Mouse (Mus musculus) thymus, adult 2 months (tissue): ENCODE measurements around the gene Cox7a2l.

Source experiments
- CTCF ChIP-seq: fragments of 200-500 bp; IDR thresholded peaks from 2 replicates; pipeline ENCODE4 v1.5.1; 2012; ENCODE audit warnings: mild to moderate bottlenecking, control low read depth, low read length, moderate library complexity, borderline replicate concordance; ENCODE audit not compliant: control insufficient read depth, poor library complexity, insufficient read depth; ENCODE audit errors: extremely low read depth
- POLR2A ChIP-seq: fragments of 200-500 bp; IDR thresholded peaks from 2 replicates; pipeline ENCODE4 v1.6.1; 2012; ENCODE audit warnings: mild to moderate bottlenecking, low read length, control low read depth, moderate library complexity; ENCODE audit not compliant: control insufficient read depth, poor library complexity, insufficient read depth; ENCODE audit errors: extremely low read depth

GRCm38 (mm10) chr17:83517280-83518015 is at the start of gene Cox7a2l:
- TF ChIP-seq CTCF (no peak), POLR2A (no peak)
